27 mouse cellular contexts compared by ENCODE assay signal in genomic region chr8:117778531-117779322, GRCm38 (mm10). TPM values are rescaled to one million over a fixed set of nuclear protein-coding genes. Genes with fewer than 3 reads are reported as not detected.
DNase-seq lines count a peak whose midpoint lies in the region; ATAC-seq and TF ChIP-seq lines count a peak whose summit lies in the region.
"Had no signal": no experiment of that assay in that cellular context is flagged by ENCODE, and none has a peak within 500 bp of the region (broad histone marks: within the 10 kb centered on the region; RNA-seq: fewer than 3 reads in every experiment).

No protein-coding gene starts in this region.

- H3K4me3 ChIP-seq in kidney, postnatal 0 days (replicated peaks; ENCODE audit: low read depth, low read length): no peak overlapping the region
- no peak overlapping the region for H3K4me3 ChIP-seq in kidney, embryonic 15.5 days (replicated peaks)
- no peak overlapping the region for H3K4me3 ChIP-seq in midbrain, embryonic 11.5 days (ENCODE audit: low read depth, low read length)
- H3K4me3 ChIP-seq in midbrain, embryonic 16.5 days (ENCODE audit: low read depth, low read length): no peak overlapping the region
- H3K4me3 ChIP-seq in small intestine, adult 2 months (ENCODE audit: low read depth, low read length): no peak overlapping the region
- H3K4me3 ChIP-seq: embryonic facial prominence, embryonic 13.5 days; forebrain, embryonic 13.5 days; hindbrain, embryonic 15.5 days; left cerebral cortex, adult 2 months; liver, embryonic 13.5 days; stomach, embryonic 15.5 days had no signal

- H3K4me1 ChIP-seq in kidney, postnatal 0 days (replicated peaks; ENCODE audit: insufficient read depth, low read length): no peaks in the 10 kb centered on the region
- no peaks in the 10 kb centered on the region for H3K4me1 ChIP-seq in kidney, embryonic 15.5 days
- no peaks in the 10 kb centered on the region for H3K4me1 ChIP-seq in midbrain, embryonic 11.5 days (ENCODE audit: control insufficient read depth, insufficient read depth, low read length)
- no peaks in the 10 kb centered on the region for H3K4me1 ChIP-seq in midbrain, embryonic 16.5 days (ENCODE audit: control insufficient read depth, insufficient read depth, low read length)
- H3K4me1 ChIP-seq in small intestine, adult 2 months (ENCODE audit: control insufficient read depth, insufficient read depth, insufficient read length, low read length): peaks cover 4% of the 10 kb centered on the region; the same call in 1 of the 2 replicates
- H3K4me1 ChIP-seq: embryonic facial prominence, embryonic 13.5 days; forebrain, embryonic 13.5 days; hindbrain, embryonic 15.5 days; liver, embryonic 13.5 days; stomach, embryonic 15.5 days had no signal

- WGBS in kidney, postnatal 0 days: 60% methylated on average over 11 of the region's 11 CpGs
- 70% methylated on average over 11 of the region's 11 CpGs for WGBS in kidney, embryonic 15.5 days
- WGBS in midbrain, embryonic 11.5 days: 82% methylated on average over 11 of the region's 11 CpGs
- 80% methylated on average over 11 of the region's 11 CpGs for WGBS in midbrain, embryonic 16.5 days
- 57% methylated on average over 11 of the region's 11 CpGs for WGBS in small intestine, adult 2 months

- H3K36me3 ChIP-seq in kidney, postnatal 0 days (ENCODE audit: insufficient read depth, low read length): no peaks in the 10 kb centered on the region
- no peaks in the 10 kb centered on the region for H3K36me3 ChIP-seq in kidney, embryonic 15.5 days
- no peaks in the 10 kb centered on the region for H3K36me3 ChIP-seq in midbrain, embryonic 11.5 days (ENCODE audit: control insufficient read depth, insufficient read depth, low read length)
- H3K36me3 ChIP-seq in midbrain, embryonic 16.5 days (ENCODE audit: control insufficient read depth, insufficient read depth, low read length): no peaks in the 10 kb centered on the region
- H3K36me3 ChIP-seq in small intestine, adult 2 months (ENCODE audit: control insufficient read depth, insufficient read depth, low read length): no peaks in the 10 kb centered on the region
- H3K36me3 ChIP-seq: embryonic facial prominence, embryonic 13.5 days; G1E; hindbrain, embryonic 15.5 days; liver, embryonic 13.5 days; stomach, embryonic 15.5 days had no signal

- no peaks in the 10 kb centered on the region for H3K27me3 ChIP-seq in kidney, postnatal 0 days (ENCODE audit: insufficient read depth, low read length)
- H3K27me3 ChIP-seq in kidney, embryonic 15.5 days: no peaks in the 10 kb centered on the region
- H3K27me3 ChIP-seq in midbrain, embryonic 11.5 days (ENCODE audit: control insufficient read depth, insufficient read depth, low read length): no peaks in the 10 kb centered on the region
- H3K27me3 ChIP-seq in midbrain, embryonic 16.5 days (ENCODE audit: control insufficient read depth, insufficient read depth, low read depth, low read length): no peaks in the 10 kb centered on the region
- no peaks in the 10 kb centered on the region for H3K27me3 ChIP-seq in small intestine, adult 2 months (ENCODE audit: control insufficient read depth, insufficient read depth, low read length)
- H3K27me3 ChIP-seq: embryonic facial prominence, embryonic 13.5 days; forebrain, embryonic 13.5 days; Patski; stomach, embryonic 15.5 days had no signal

- TF ChIP-seq CTCF in kidney, postnatal 0 days (IDR thresholded peaks at IDR 0.05; ENCODE audit: low read depth): no peak
- no peak for TF ChIP-seq CTCF in small intestine, adult 2 months (IDR thresholded peaks at IDR 0.05; ENCODE audit: extremely low read depth, insufficient read length, insufficient replicate concordance, low read depth, low read length)

- TF ChIP-seq POLR2A in small intestine, adult 2 months (IDR thresholded peaks at IDR 0.05; ENCODE audit: low read depth, low read length): no peak

- DNase-seq in gastrocnemius, adult 18-20 months (ENCODE audit: low spot score): peak; percentile 22
- DNase-seq in gastrocnemius, postnatal 4 days (ENCODE audit: low spot score in 2 of 2): no peak
- peak; percentile 8 for DNase-seq in kidney, postnatal 0 days (ENCODE audit: low spot score)
- peak; percentile 47 for DNase-seq in midbrain, embryonic 11.5 days (ENCODE audit: low spot score, missing footprints)
- DNase-seq in adrenal gland, adult 8-10 months: no peak
- DNase-seq: cerebellum, adult 18-20 months; cerebellum, postnatal 25 days; embryo, embryonic 11 days; kidney, adult 11 months; liver, embryonic 13.5 days; lung, embryonic 14.5 days; retina, postnatal 1 day; right cerebral cortex, postnatal 25 days; thymus, adult 18-20 months; thymus, postnatal 36 days had no signal

- no peak overlapping the region for H3K27ac ChIP-seq in kidney, postnatal 0 days
- H3K27ac ChIP-seq in kidney, embryonic 15.5 days: no peak overlapping the region
- no peak overlapping the region for H3K27ac ChIP-seq in midbrain, embryonic 11.5 days (ENCODE audit: low read depth, low read length)
- H3K27ac ChIP-seq in midbrain, embryonic 16.5 days (ENCODE audit: low read length): no peak overlapping the region
- H3K27ac ChIP-seq in small intestine, adult 2 months (ENCODE audit: insufficient read depth, low read depth, low read length): peak overlapping the region; percentile 25; the same call in 1 of the 2 replicates
- H3K27ac ChIP-seq: embryonic facial prominence, embryonic 13.5 days; forebrain, embryonic 13.5 days; hindbrain, embryonic 15.5 days; liver, embryonic 13.5 days; macrophage; stomach, embryonic 15.5 days had no signal

- no peak for ATAC-seq in kidney, postnatal 0 days (replicated peaks; ENCODE audit: low FRiP score, low read depth)
- no peak for ATAC-seq in kidney, embryonic 15.5 days (replicated peaks; ENCODE audit: low FRiP score)
- no peak for ATAC-seq in midbrain, embryonic 11.5 days (ENCODE audit: low FRiP score)
- ATAC-seq in midbrain, embryonic 16.5 days: no peak
- ATAC-seq: forebrain, embryonic 13.5 days; Patski had no signal

- no peak overlapping the region for H3K9ac ChIP-seq in kidney, postnatal 0 days (ENCODE audit: low read depth, low read length)
- H3K9ac ChIP-seq in kidney, embryonic 15.5 days: no peak overlapping the region
- H3K9ac ChIP-seq in midbrain, embryonic 11.5 days (ENCODE audit: low read length): no peak overlapping the region
- no peak overlapping the region for H3K9ac ChIP-seq in midbrain, embryonic 16.5 days (ENCODE audit: low read depth, low read length)
- H3K9ac ChIP-seq: embryonic facial prominence, embryonic 13.5 days; forebrain, embryonic 13.5 days; hindbrain, embryonic 15.5 days; liver, embryonic 13.5 days; lung, embryonic 14.5 days; stomach, embryonic 15.5 days had no signal

- no peaks in the 10 kb centered on the region for H3K9me3 ChIP-seq in kidney, postnatal 0 days (replicated peaks; ENCODE audit: low read length)
- H3K9me3 ChIP-seq in kidney, embryonic 15.5 days (replicated peaks): no peaks in the 10 kb centered on the region
- no peaks in the 10 kb centered on the region for H3K9me3 ChIP-seq in midbrain, embryonic 11.5 days (ENCODE audit: control insufficient read depth, low read length)
- no peaks in the 10 kb centered on the region for H3K9me3 ChIP-seq in midbrain, embryonic 16.5 days (replicated peaks; ENCODE audit: control insufficient read depth, low read length, poor library complexity, severe bottlenecking)
- H3K9me3 ChIP-seq: embryonic facial prominence, embryonic 13.5 days; forebrain, embryonic 13.5 days; hindbrain, embryonic 15.5 days; liver, embryonic 13.5 days; stomach, embryonic 15.5 days had no signal

- no peak overlapping the region for H3K4me2 ChIP-seq in kidney, postnatal 0 days (ENCODE audit: low read length)
- H3K4me2 ChIP-seq in kidney, embryonic 15.5 days: no peak overlapping the region
- H3K4me2 ChIP-seq in midbrain, embryonic 11.5 days: no peak overlapping the region
- H3K4me2 ChIP-seq in midbrain, embryonic 16.5 days (ENCODE audit: low read length): no peak overlapping the region
- H3K4me2 ChIP-seq: embryonic facial prominence, embryonic 13.5 days; forebrain, embryonic 13.5 days; heart, embryonic 11.5 days; hindbrain, embryonic 15.5 days; liver, embryonic 13.5 days; lung, embryonic 14.5 days; stomach, embryonic 15.5 days had no signal

RNA-seq across cellular contexts. Expression of gene Mphosph6, which starts 23.0 kb away (rescaled TPM):
- total RNA-seq in gastrocnemius, adult 18-20 months (2021): 1 to 10 TPM; 4.2 to 5.4 TPM
- 10 to 100 TPM; 19.8 to 24.7 TPM for total RNA-seq in gastrocnemius, postnatal 4 days (2021)
- 62.2 and 65.3 TPM in 2 replicates for polyA plus RNA-seq in kidney, postnatal 0 days (2015; fragmentation: Nextera tagmentation; extraction: Ambion mirVana)
- polyA plus RNA-seq in kidney, embryonic 15.5 days (2015; fragmentation: Nextera tagmentation; extraction: Ambion mirVana): 64.0 and 64.9 TPM in 2 replicates
- polyA plus RNA-seq in midbrain, embryonic 11.5 days (2014; fragmentation: Nextera tagmentation; extraction: Ambion mirVana): 59.0 and 61.4 TPM in 2 replicates
- 31.6 and 33.1 TPM in 2 replicates for polyA plus RNA-seq in midbrain, embryonic 16.5 days (2015; fragmentation: Nextera tagmentation; extraction: Ambion mirVana)
- 1.5 and 2.1 TPM in 2 replicates for polyA plus RNA-seq in small intestine, adult 2 months (2012; rRNA removed)
- total RNA-seq in adrenal gland, adult 8-10 months (2022): 10 to 100 TPM; 17.5 to 24.0 (median 21.9) TPM

Comparison
In these comparisons a context has a peak if more than half of its experiments do, and no peak if none do; other contexts are left out.
1. DNase-seq: peak in gastrocnemius, adult 18-20 months (single experiment), kidney, postnatal 0 days (single experiment) and midbrain, embryonic 11.5 days (single experiment); none in gastrocnemius, postnatal 4 days (0 of 2) and adrenal gland, adult 8-10 months (single experiment).
2. RNA of gene Mphosph6, which starts 23.0 kb away (polyA plus RNA-seq): 62.2 to 65.3 TPM in kidney, postnatal 0 days, 64.0 to 64.9 TPM in kidney, embryonic 15.5 days, 59.0 to 61.4 TPM in midbrain, embryonic 11.5 days and 31.6 to 33.1 TPM in midbrain, embryonic 16.5 days; 1.5 to 2.1 TPM in small intestine, adult 2 months; every median in the first group is over 10 times any median in the second.